Mouse (Mus musculus) limb, embryonic 14.5 days (tissue): ENCODE results near the gene Mpped2. TPM values are rescaled to one million over a fixed set of nuclear protein-coding genes. Genes with fewer than 3 reads are reported as not detected.

Source experiments
- ATAC-seq: fragments of 200-750 bp; cut with Nextera tagmentation; 2 replicates; pipeline ENCODE4 v1.8.0; 2017; ENCODE audit warnings: low read depth, moderate number of reproducible peaks, moderate TSS enrichment; ENCODE audit not compliant: low FRiP score
- DNase-seq: peaks from one replicate; pipeline ENCODE4 v3.0.0-alpha.2; 2015; ENCODE audit warnings: low spot score
- H3K27ac ChIP-seq: fragments of 300-500 bp; sonication (generic); replicated peaks from 2 replicates; pipeline ENCODE4 v1.5.1; 2014; ENCODE audit warnings: low read depth, mild to moderate bottlenecking, low read length, moderate library complexity, mixed read lengths
- H3K27me3 ChIP-seq: fragments of 300-500 bp; sonication (generic); 2 replicates; pipeline ENCODE4 v1.6.1; 2014; ENCODE audit warnings: low read length, mixed read lengths; ENCODE audit not compliant: control insufficient read depth, insufficient read depth
- H3K36me3 ChIP-seq: fragments of 300-500 bp; sonication (generic); 2 replicates; pipeline ENCODE4 v1.6.1; 2014; ENCODE audit warnings: mild to moderate bottlenecking, low read length, moderate library complexity, mixed read lengths; ENCODE audit not compliant: control insufficient read depth, insufficient read depth
- H3K4me1 ChIP-seq: fragments of 300-500 bp; sonication (generic); 2 replicates; pipeline ENCODE4 v1.6.1; 2014; ENCODE audit warnings: antibody characterized with exemption, low read length, mixed read lengths; ENCODE audit not compliant: control insufficient read depth, insufficient read depth
- H3K4me2 ChIP-seq: fragments of 300-500 bp; sonication (generic); replicated peaks from 2 replicates; pipeline ENCODE4 v1.6.1; 2014; ENCODE audit warnings: low read depth, mild to moderate bottlenecking, low read length, moderate library complexity; ENCODE audit not compliant: severe bottlenecking
- H3K4me3 ChIP-seq: fragments of 300-500 bp; sonication (generic); replicated peaks from 2 replicates; pipeline ENCODE4 v1.5.1; 2014; ENCODE audit warnings: low read length
- H3K9ac ChIP-seq: fragments of 300-500 bp; sonication (generic); 2 replicates; pipeline ENCODE4 v1.6.1; 2014; ENCODE audit warnings: mild to moderate bottlenecking, low read depth, low read length, moderate library complexity; ENCODE audit not compliant: severe bottlenecking
- H3K9me3 ChIP-seq: fragments of 300-500 bp; sonication (generic); 2 replicates; pipeline ENCODE4 v1.6.1; 2016; ENCODE audit warnings: low read length; ENCODE audit not compliant: control insufficient read depth
- POLR2A ChIP-seq: fragments of 200-500 bp; IDR thresholded peaks from 2 replicates; pipeline ENCODE4 v1.8.0; 2012; ENCODE audit warnings: inconsistent platforms, mild to moderate bottlenecking, moderate library complexity, borderline replicate concordance; ENCODE audit not compliant: insufficient read depth, insufficient read length; ENCODE audit errors: extremely low read depth
- WGBS: fragments of 180-500 bp; shearing (Covaris S2); extraction: QIAGEN DNeasy Blood & Tissue Kit; methylation state at CpG from one replicate; pipeline ENCODE4 v1.1.7; 2014; 5-methylcytosine and 5-hydroxymethylcytosine counted together
- polyA plus RNA-seq, 2 experiments: library from polyadenylated mRNA; depleted of rRNA in 1 of 2; stranded (reverse) in 1 of 2; unstranded in 1 of 2; fragments of >200 nt; fragmentation: Nextera tagmentation in 1 of 2; extraction: Ambion mirVana in 1 of 2; gene quantifications; 2 replicates each; pipeline versions ENCODE4 v1.2.1 to v1.2.3; 2012 to 2014

Mpped2 gene
- polyA plus RNA-seq (2012; rRNA removed) = 37.8 and 38.8 TPM in 2 replicates
- polyA plus RNA-seq (2014; fragmentation: Nextera tagmentation; extraction: Ambion mirVana) = 79.5 and 92.9 TPM in 2 replicates

- Histone ChIP-seq H3K27me3 (no peaks in the 10 kb centered on the region), H3K9me3 (no peaks in the 10 kb centered on the region), H3K4me2 (peak within 1 kb of the TSS; percentile 98), H3K4me1 (peaks cover 14% of the 10 kb centered on the region), H3K27ac (peak within 1 kb of the TSS; percentile 98), H3K36me3 (no peaks in the 10 kb centered on the region), H3K9ac (peak within 1 kb of the TSS; percentile 97), H3K4me3 (peak within 1 kb of the TSS; percentile 93)
- TF ChIP-seq POLR2A = no peak
- peak; percentile 65 for DNase-seq
- WGBS = under 1% methylated on average over 49 of the region's 56 CpGs
- peak; percentile 60 for ATAC-seq
Measured at GRCm38 (mm10) chr2:106692783-106693701, at the start of gene Mpped2. TSS of gene Mpped2 (plus strand) at chr2:106693269.

GRCm38 (mm10) chr2:106644782-106645181 is 48.3 kb upstream of the Mpped2 start:
- 85% methylated on average over 3 of the region's 3 CpGs for WGBS
- TF ChIP-seq POLR2A = no peak
- H3K4me2 ChIP-seq = no peak overlapping the region
- H3K9ac ChIP-seq = no peak overlapping the region
- H3K27me3 ChIP-seq = no peaks in the 10 kb centered on the region
- H3K27ac ChIP-seq = no peak overlapping the region
- ATAC-seq (no peak), DNase-seq (no peak)
- no peak overlapping the region for H3K4me3 ChIP-seq
- H3K36me3 ChIP-seq = no peaks in the 10 kb centered on the region
- peaks cover 7% of the 10 kb centered on the region for H3K4me1 ChIP-seq
- H3K9me3 ChIP-seq = no peaks in the 10 kb centered on the region

GRCm38 (mm10) chr2:106649686-106650570 is 43.1 kb upstream of the Mpped2 start:
- Histone ChIP-seq H3K4me1 (peaks cover 15% of the 10 kb centered on the region), H3K9me3 (no peaks in the 10 kb centered on the region), H3K9ac (peak overlapping the region; percentile 64), H3K27ac (no peak overlapping the region; the same call in 1 of the 2 replicates), H3K36me3 (no peaks in the 10 kb centered on the region), H3K27me3 (no peaks in the 10 kb centered on the region), H3K4me2 (peak overlapping the region; percentile 70), H3K4me3 (peak overlapping the region; percentile 47)
- peak; percentile 94 for ATAC-seq
- TF ChIP-seq POLR2A = no peak
- WGBS = 6% methylated on average over 25 of the region's 25 CpGs
- DNase-seq = peak; percentile 89

- Histone ChIP-seq H3K9me3 (no peaks in the 10 kb centered on the region), H3K27me3 (no peaks in the 10 kb centered on the region), H3K27ac (no peak overlapping the region), H3K36me3 (no peaks in the 10 kb centered on the region), H3K9ac (no peak overlapping the region), H3K4me2 (no peak overlapping the region), H3K4me1 (peaks cover 21% of the 10 kb centered on the region), H3K4me3 (no peak overlapping the region)
- ATAC-seq (no peak), DNase-seq (no peak)
- WGBS = 90% methylated on average over 8 of the region's 8 CpGs
- no peak for TF ChIP-seq POLR2A
Measured at GRCm38 (mm10) chr2:106652151-106652550, 40.9 kb upstream of the Mpped2 start.

GRCm38 (mm10) chr2:106652741-106653140 is 40.3 kb upstream of the Mpped2 start:
- no peak for DNase-seq
- 80% methylated on average over 4 of the region's 4 CpGs for WGBS
- Histone ChIP-seq H3K4me3 (no peak overlapping the region), H3K4me1 (peaks cover 21% of the 10 kb centered on the region), H3K4me2 (no peak overlapping the region), H3K27me3 (no peaks in the 10 kb centered on the region), H3K27ac (no peak overlapping the region), H3K36me3 (no peaks in the 10 kb centered on the region), H3K9ac (no peak overlapping the region), H3K9me3 (no peaks in the 10 kb centered on the region)
- TF ChIP-seq POLR2A = no peak
- no peak for ATAC-seq
